Mouse (Mus musculus) embryo, embryonic 11.5 days (tissue): Measurements from ENCODE around the gene Taf8.

Experiments
- DNase-seq: peaks from one replicate; pipeline ENCODE4 v3.0.0-alpha.2; 2012; ENCODE audit warnings: low read depth, low spot score

Taf8 gene

GRCm38 (mm10) chr17:47501946-47502706, at the start of gene Taf8:
Taf8 (minus strand) TSS chr17:47502292.
- DNase-seq, result peak; percentile 86

- no peak for DNase-seq
These were observed 49.0 kb upstream of the Taf8 start for GRCm38 (mm10) chr17:47551049-47551448.

GRCm38 (mm10) chr17:47545861-47546331, 43.8 kb upstream of the Taf8 start:
- DNase-seq, result no peak

GRCm38 (mm10) chr17:47545154-47545553, 43.1 kb upstream of the Taf8 start:
- DNase-seq, result no peak

- DNase-seq, result no peak
These were observed 41.1 kb upstream of the Taf8 start for GRCm38 (mm10) chr17:47543051-47543650.

- DNase-seq, result no peak
These were observed 40.0 kb upstream of the Taf8 start for GRCm38 (mm10) chr17:47542061-47542460.

GRCm38 (mm10) chr17:47539128-47539527, 37.0 kb upstream of the Taf8 start:
- DNase-seq, result no peak

- DNase-seq, result no peak
These were observed 36.0 kb upstream of the Taf8 start for GRCm38 (mm10) chr17:47538049-47538448.

- no peak for DNase-seq
These were observed 33.7 kb upstream of the Taf8 start for GRCm38 (mm10) chr17:47535812-47536236.

GRCm38 (mm10) chr17:47533691-47534090, 31.6 kb upstream of the Taf8 start:
- DNase-seq, result no peak

- DNase-seq, result no peak
These were observed 30.3 kb upstream of the Taf8 start for GRCm38 (mm10) chr17:47532364-47532763.

- no peak for DNase-seq
These were observed 29.3 kb upstream of the Taf8 start for GRCm38 (mm10) chr17:47531387-47531818.

- DNase-seq, result no peak
These were observed 27.5 kb upstream of the Taf8 start for GRCm38 (mm10) chr17:47529595-47529994.

GRCm38 (mm10) chr17:47528919-47529318, 26.8 kb upstream of the Taf8 start:
- no peak for DNase-seq

GRCm38 (mm10) chr17:47527581-47528300, 25.6 kb upstream of the Taf8 start:
- DNase-seq, result no peak

- no peak for DNase-seq
These were observed 24.9 kb upstream of the Taf8 start for GRCm38 (mm10) chr17:47526856-47527520.

- DNase-seq, result no peak
These were observed 22.9 kb upstream of the Taf8 start for GRCm38 (mm10) chr17:47524991-47525390.

- DNase-seq, result no peak
These were observed 22.0 kb upstream of the Taf8 start for GRCm38 (mm10) chr17:47524055-47524454.

GRCm38 (mm10) chr17:47523211-47523682, 21.2 kb upstream of the Taf8 start:
- no peak for DNase-seq

- no peak for DNase-seq
These were observed 20.4 kb upstream of the Taf8 start for GRCm38 (mm10) chr17:47522536-47522935.

- DNase-seq, result peak; percentile 65
These were observed 19.6 kb upstream of the Taf8 start for GRCm38 (mm10) chr17:47521551-47522258.
